Mouse (Mus musculus) frontal cortex, postnatal 36 days (tissue): ENCODE measurements around the gene Gm21698.
A peak's percentile ranks its signal among the peaks of the same experiment; 100 is the strongest.
"Not testable (repeated sequence)": the region's sequence is repeated elsewhere in the genome, so short reads cannot be mapped to it uniquely, and the experiment has no call there.

Source experiments
- DNase-seq, 2 experiments: peaks; one replicate each; pipeline ENCODE4 v3.0.0; 2022; ENCODE audit warnings: low spot score in 2 of 2

Gene Gm21698

DNA sequence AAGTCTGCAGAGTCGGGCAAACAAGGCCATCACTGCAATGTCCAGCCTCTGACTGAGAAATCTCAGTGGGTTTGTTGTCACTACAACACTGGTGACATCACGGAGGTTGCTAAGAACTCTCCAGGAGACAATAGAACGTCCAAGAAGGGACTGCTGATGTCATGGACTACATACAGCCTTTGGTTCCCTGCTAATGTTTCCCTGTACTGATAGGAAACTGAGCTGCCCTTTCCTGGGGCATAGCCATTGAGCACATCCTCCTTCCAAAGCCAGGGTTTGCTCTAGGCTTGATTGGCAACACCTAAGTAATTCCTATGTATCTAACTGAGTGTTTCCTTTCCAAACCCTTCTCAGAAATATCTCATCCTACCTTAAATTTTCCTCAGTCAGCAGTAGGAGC lies at the start of gene Gm21698:
Gene Gm21698 (minus strand): TSS at position 101 of the 400 bp plus-strand sequence.
- not testable (repeated sequence) for DNase-seq

DNA sequence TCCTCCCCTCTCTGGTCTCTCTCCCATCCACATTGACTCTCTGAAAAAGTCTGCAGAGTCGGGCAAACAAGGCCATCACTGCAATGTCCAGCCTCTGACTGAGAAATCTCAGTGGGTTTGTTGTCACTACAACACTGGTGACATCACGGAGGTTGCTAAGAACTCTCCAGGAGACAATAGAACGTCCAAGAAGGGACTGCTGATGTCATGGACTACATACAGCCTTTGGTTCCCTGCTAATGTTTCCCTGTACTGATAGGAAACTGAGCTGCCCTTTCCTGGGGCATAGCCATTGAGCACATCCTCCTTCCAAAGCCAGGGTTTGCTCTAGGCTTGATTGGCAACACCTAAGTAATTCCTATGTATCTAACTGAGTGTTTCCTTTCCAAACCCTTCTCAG lies 34.4 kb upstream of the Gm21698 start, which contains the start of gene Gm5862:
Gene Gm5862 (minus strand): TSS at position 101 of the 400 bp plus-strand sequence.
- not testable (repeated sequence) for DNase-seq

DNA sequence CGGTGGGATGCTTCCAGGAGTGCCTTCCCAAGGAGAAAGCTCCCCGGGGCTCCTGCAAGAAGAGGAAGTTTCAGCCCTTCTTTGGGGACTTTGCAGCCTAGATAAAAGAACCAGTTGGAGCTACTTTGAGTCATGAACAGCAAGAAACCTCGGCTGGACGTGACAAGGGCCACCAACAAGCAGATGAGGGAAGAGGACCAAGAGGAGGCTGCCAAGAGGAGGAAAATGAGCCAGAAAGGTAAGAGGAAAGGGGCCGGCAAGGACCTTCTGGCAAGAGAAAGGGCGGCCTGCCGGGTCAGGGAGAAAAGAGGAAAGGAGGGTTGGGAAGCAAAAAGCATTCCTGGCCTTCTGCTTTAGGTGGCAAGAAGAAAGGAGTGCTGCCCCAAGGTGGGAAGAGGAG lies 19.2 kb upstream of the Gm21698 start:
- DNase-seq: not testable (repeated sequence)

DNA sequence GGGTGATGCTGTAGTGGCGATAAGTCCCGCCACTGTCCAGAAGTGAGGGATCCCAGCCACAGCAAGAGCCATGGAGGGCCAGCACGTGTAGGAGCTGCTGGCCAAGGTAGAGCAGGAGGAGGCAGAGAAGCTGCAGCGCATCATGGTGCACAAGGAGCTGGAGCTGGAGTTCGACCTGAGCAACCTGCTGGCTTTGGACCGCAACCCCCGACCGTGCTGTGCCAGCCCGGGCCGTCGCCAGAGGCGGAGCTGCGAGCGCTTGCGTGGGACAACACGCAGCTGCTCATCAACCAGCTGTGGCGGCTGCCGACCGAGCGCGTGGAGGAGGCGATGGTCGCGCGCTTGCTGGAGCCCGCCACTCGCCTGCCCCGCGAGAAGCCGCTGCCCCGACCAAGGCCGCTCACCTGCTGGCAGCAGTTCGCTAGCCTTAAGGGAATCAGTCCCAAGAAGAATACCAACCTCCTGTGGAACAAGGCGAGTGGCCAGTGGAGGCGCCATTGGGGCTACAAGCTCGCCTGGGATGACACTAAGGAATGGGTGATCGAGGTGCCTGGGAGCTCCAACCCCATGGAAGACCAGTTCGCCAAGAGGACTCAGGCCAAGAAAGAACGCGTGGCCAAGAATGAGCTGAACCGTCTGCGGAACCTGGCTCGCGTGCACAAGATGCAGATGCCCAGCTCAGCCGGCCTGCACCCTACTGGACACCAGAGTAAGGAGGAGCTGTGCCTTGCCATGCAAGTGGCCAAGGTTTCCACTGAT lies 18.7 kb upstream of the Gm21698 start:
- DNase-seq: peak; percentile 9 to 11

DNA sequence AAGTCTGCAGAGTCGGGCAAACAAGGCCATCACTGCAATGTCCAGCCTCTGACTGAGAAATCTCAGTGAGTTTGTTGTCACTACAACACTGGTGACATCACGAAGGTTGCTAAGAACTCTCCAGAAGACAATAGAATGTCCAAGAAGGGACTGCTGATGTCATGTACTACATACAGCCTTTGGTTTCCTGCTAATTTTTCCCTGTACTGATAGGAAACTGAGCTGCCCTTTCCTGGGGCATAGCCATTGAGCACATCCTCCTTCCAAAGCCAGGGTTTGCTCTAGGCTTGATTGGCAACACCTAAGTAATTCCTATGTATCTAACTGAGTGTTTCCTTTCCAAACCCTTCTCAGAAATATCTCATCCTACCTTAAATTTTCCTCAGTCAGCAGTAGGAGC lies 16.2 kb upstream of the Gm21698 start, which contains the start of gene Gm1979:
Gene Gm1979 (minus strand): TSS at position 101 of the 400 bp plus-strand sequence.
- DNase-seq: not testable (repeated sequence)

DNA sequence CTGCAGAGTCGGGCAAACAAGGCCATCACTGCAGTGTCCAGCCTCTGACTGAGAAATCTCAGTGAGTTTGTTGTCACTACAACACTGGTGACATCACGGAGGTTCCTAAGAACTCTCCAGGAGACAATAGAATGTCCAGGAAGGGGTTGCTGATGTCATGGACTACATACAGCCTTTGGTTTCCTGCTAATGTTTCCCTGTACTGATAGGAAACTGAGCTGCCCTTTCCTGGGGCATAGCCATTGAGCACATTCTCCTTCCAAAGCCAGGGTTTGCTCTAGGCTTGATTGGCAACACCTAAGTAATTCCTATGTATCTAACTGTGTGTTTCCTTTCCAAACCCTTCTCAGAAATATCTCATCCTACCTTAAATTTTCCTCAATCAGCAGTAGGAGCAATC lies 15.9 kb downstream of the Gm21698 start, which contains the start of gene Gm21680:
Gene Gm21680 (minus strand): TSS at position 101 of the 400 bp plus-strand sequence.
- not testable (repeated sequence) for DNase-seq

DNA sequence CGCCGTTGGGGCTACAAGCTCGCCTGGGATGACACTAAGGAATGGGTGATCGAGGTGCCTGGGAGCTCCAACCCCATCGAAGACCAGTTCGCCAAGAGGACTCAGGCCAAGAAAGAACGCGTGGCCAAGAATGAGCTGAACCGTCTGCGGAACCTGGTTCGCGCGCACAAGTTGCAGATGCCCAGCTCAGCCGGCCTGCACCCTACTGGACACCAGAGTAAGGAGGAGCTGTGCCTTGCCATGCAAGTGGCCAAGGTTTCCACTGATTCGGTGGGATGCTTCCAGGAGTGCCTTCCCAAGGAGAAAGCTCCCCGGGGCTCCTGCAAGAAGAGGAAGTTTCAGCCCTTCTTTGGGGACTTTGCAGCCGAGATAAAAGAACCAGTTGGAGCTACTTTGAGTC lies 31.4 kb downstream of the Gm21698 start:
- not testable (repeated sequence) for DNase-seq

DNA sequence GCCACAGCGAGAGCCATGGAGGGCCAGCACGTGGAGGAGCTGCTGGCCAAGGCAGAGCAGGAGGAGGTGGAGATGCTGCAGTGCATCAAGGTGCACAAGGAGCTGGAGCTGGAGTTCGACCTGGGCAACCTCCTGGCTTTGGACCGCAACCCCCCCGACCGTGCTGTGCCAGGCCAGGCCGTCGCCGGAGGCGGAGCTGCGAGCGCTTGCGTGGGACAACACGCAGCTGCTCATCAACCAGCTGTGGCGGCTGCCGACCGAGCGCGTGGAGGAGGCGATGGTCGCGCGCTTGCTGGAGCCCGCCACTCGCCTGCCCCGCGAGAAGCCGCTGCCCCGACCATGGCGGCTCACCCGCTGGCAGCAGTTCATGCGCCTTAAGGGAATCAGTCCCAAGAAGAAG lies 31.8 kb downstream of the Gm21698 start:
- DNase-seq: peak in 1 of 2 experiments; percentile 0

DNA sequence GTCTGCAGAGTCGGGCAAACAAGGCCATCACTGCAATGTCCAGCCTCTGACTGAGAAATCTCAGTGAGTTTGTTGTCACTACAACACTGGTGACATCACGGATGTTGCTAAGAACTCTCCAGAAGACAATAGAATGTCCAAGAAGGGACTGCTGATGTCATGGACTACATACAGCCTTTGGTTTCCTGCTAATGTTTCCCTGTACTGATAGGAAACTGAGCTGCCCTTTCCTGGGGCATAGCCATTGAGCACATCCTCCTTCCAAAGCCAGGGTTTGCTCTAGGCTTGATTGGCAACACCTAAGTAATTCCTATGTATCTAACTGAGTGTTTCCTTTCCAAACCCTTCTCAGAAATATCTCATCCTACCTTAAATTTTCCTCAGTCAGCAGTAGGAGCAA lies 34.1 kb downstream of the Gm21698 start, which contains the start of gene Gm21671:
Gene Gm21671 (minus strand): TSS at position 101 of the 400 bp plus-strand sequence.
- DNase-seq: not testable (repeated sequence)

DNA sequence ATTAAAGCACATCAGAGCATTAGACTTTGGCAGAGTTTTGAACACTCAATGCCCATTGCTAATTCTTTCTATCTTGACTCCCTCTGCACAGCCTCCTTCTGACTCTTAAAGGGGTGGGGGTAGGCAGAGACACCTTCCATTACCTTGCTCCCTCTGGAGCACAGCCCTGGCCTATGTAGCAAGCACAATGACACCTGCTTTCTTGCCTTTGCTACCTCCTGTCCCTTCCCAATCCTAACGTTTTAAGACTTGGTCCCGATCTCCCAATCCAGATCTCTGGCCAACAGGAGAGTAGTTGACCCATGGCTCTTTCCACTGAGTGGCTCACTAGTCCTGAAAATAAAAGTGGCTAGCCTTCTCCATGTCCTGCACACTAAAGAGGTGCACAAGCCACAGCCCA lies 43.1 kb downstream of the Gm21698 start:
- not testable (repeated sequence) for DNase-seq

DNA sequence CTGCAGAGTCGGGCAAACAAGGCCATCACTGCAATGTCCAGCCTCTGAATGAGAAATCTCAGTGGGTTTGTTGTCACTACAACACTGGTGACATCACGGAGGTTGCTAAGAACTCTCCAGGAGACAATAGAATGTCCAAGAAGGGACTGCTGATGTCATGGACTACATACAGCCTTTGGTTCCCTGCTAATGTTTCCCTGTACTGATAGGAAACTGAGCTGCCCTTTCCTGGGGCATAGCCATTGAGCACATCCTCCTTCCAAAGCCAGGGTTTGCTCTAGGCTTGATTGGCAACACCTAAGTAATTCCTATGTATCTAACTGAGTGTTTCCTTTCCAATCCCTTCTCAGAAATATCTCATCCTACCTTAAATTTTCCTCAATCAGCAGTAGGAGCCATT lies 46.2 kb downstream of the Gm21698 start, which contains the start of gene Gm21663:
Gene Gm21663 (minus strand): TSS at position 101 of the 400 bp plus-strand sequence.
- DNase-seq: not testable (repeated sequence)
